Mouse (Mus musculus) gastrocnemius, postnatal 4 days (tissue): ENCODE results near the gene Xntrpc. TPM values are rescaled to one million over a fixed set of nuclear protein-coding genes. Genes with fewer than 3 reads are reported as not detected.

Source experiments
- DNase-seq, 2 experiments: peaks; one replicate each; pipeline ENCODE4 v3.0.0; 2021 to 2022; ENCODE audit warnings: low spot score in 2 of 2, mixed read lengths in 2 of 2
- total RNA-seq, 2 experiments: library from RNA; stranded (reverse); gene quantifications; 2 replicates each; pipeline ENCODE4 v1.2.3; 2021

The Xntrpc gene
- total RNA-seq, 2 experiments from 2014 or later = 1.4 to 2.6 TPM

DNA sequence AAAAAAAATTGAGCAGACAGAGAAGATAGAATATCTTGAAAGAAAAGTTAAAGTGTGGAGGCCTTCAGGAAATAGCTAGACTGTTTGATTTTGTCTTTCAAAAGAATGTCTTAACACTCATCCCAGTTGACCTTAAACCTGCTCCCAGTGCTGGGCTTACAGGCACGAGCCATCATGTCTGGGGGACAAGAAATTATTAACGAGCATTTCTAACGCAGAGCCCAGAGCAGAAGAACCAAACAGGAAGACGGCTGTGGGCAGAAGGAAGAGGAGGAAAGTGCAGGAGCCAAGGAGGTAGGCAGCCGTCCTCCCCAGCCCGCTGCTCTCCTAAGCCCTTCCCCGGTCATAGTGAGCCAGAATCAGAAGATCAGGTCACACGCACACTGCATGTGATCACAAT lies 14.8 kb downstream of the Xntrpc start:
- no peak for DNase-seq

DNA sequence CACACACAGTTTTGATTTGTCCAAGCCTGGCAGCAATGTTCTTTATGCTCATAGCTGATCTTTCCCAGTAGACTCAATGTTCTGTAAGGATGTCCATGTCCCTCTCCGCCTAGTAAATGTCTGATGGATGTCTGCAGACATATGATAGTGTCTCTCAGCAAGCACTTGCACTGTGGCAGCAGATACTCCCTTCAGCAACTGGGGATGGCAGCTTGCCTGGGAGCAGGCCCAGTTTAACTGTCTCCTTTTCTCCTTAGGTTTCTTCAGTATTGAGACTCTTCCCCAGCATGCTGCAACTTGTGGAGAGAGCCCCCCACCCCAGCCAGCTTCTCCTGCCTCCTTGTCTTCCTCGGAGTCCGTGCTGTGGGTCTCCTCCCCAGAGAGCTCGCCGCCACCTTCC lies 16.3 kb downstream of the Xntrpc start:
- no peak for DNase-seq

DNA sequence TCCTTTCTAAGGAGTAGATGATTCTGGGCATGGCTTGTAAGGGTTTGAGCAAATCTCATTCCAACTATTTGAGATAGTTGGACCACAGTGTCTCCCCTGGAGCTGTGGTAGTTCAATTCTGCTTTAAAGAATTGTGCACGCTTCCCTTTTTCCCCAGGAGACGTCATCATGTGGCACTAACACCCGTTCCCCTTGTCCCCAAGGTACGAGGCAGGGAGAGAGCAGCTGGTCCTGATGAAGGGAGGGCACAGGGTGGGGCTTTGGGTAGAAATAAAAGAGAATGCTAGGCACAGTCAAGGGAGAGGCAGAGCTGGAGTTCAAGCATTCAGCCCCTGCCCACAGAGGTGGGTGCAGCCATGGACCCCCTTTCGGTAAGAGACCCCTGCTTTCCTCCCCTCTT lies 17.3 kb downstream of the Xntrpc start, which contains the start of gene Trpc2:
Gene Trpc2, plus strand, starts transcription at position 301 of the 400 bp plus-strand sequence.
- no peak for DNase-seq

DNA sequence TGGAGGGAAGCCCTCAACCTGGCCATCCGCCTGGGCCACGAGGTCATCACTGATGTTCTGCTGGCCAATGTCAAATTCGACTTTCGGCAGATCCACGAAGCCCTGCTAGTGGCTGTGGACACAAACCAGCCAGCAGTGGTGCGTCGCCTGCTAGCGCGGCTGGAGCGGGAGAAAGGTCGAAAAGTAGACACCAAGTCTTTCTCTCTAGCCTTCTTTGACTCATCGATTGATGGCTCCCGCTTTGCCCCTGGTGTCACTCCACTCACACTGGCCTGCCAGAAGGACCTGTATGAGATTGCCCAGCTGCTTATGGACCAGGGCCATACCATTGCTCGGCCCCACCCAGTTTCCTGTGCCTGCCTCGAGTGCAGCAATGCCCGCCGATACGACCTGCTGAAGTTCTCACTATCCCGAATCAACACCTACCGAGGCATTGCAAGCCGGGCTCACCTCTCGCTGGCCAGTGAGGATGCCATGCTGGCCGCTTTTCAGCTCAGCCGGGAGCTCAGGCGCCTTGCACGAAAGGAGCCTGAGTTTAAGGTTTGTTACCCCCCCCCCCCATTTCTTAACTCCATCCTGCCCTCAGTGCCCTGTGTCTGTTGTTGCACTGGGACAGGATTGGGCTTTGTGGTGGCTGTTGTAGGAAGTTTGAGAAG lies 18.7 kb downstream of the Xntrpc start:
- DNase-seq = no peak

DNA sequence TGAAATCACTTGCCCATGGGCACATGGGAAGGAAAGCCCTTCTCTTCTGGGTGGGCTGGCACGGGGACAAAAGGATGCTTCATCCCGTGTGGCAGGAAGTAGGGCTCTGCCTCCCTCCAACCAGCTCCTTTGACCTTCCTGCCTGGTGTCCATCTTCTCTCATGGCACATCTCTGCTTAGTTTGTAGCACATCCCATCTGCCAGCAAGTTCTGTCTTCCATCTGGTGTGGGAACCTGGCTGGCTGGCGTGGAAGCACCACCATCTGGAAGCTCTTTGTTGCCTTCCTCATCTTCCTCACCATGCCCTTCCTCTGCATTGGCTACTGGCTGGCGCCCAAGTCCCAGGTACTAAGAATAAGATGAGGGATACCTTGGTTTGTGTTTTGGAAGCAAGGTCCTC lies 21.8 kb downstream of the Xntrpc start:
- no peak for DNase-seq

DNA sequence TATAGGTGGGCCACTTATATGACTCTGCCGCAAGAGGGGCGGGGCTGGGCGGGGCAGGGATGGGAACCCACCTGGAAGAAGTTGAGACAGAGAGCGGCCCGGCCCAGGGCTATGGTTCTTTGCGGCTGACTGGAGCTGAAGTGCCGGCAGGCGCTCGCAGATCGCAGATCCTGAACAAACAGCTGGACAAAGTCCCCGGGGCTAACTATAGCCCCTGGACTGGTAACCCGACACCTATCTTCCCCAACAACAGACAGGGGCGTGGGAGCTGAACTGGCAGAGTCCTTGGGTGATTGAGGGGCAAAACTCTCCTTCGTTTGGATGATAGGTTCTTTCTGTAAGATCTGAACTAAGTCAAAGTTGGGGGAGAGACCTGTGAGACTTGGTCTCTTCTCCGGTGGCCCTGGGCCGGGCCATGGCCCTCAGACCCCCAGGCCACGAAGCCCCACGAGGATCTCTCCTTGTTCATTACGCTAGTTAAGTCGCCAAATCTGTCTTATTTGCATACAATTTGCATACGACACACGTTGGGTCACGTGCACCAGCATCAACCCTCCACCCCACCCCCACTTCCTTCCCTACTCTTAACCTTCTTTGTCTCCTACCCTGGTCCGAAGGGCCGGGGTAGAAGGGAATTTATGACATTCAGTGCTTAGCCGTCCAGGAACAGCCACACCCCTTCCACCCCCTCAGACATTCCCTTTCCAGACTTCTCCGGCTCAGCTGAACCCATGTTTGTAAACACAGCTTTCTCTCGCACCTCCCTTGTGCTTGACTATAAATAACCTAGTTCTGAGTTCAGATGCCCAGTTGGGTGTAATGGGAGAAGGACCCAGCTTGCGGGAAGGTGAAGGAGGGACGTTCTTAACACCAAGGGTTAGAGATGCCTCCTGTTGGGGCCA lies 34.5 kb downstream of the Xntrpc start:
- no peak for DNase-seq

DNA sequence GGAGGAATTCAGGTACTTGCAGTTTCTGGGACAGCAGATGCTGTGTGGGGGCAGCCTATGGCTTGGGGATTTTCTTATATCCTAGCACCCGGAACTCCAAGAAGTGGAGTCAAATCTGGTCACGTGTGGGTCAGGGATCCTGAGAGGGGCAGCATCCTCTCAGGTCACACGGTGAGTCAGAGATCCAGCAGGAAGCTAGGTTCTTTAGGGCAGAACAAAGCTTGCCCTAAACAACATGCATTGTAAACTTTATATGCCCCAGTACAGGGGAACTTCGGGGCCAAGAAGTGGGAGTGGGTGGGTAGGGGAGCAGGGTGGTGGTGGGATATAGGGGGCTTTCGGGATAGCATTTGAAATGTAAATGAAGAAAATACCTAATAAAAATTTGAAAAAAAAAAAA lies 35.4 kb downstream of the Xntrpc start:
- DNase-seq = no peak

DNA sequence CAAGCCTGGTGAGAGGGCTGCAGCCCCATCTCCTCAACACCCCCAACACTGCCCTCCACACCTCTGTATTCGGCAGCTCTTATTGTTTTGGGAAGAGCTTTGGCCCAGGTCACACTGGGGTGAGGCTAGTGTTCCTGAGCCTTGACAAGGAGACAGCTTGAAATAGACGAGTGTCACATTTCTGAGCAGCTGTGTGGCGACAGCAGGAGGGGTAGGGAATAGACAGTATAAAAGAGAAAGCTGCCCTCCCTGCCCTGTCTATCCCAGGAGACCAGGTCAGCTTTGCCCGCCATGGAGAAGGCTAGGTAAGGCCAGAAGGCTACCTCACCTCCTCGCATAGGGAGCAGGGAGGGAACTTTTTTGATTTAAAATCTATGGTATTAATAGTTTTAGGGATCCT lies 36.0 kb downstream of the Xntrpc start, which contains the start of gene Art1:
Gene Art1, plus strand, starts transcription at position 257 of the 400 bp plus-strand sequence.
- DNase-seq = no peak

DNA sequence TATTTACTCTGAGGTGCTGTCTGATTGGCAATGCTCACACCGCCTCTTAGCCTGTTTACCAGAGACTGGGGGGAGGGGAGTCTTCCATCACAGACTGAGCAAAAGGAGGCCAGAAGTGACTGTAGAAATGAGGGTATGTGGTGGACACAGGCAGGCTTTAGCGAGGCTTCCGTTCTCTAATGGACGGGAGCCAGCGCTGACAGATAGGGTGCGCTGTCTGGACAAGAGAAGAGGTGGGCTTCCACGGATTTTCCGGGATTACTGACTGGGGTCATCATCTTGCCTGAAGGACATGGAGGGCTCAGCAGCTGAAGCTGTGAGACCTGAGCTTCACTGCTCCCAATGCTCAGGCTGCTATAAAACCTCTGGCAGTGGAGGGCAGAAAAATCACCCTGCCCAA lies 36.7 kb downstream of the Xntrpc start:
- DNase-seq = no peak

DNA sequence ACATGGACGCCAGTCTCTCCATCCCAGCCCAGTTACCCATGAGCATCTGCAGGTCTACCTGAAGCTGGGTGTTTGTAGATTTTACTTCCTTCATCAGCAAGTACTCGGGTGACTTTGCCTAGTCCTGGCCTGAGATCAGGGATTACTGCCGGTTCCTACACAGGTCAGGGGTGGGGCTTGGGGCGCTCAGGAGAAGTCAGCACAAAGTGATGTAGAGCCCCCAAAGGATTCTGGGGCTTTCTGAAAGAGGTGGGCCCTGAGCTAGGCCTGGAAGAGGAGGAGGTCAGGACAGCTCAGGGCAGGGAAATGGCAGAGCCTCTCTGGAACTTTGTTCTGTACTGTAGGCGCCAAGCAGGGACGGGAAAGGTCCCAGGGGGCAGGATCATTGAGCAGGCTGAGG lies 37.2 kb downstream of the Xntrpc start:
- DNase-seq = no peak

DNA sequence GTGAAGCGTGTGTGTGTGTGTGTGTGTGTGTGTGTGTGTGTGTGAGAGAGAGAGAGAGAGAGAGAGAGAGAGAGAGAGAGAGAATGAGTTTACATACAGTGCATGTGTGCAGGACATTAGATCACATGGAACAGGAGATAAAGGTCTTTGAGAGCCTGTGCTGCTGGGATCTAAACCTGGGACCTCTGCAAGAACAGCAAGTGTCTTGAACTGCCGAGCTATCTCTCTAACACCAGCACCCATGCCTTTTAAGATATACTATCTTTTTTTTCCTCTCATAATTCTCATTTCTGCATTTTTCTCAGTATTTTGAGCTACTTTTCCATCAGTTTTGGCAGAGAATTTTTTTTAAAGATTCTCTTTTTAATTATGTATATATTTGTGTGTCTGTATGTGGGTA lies 38.0 kb downstream of the Xntrpc start:
- DNase-seq = no peak

DNA sequence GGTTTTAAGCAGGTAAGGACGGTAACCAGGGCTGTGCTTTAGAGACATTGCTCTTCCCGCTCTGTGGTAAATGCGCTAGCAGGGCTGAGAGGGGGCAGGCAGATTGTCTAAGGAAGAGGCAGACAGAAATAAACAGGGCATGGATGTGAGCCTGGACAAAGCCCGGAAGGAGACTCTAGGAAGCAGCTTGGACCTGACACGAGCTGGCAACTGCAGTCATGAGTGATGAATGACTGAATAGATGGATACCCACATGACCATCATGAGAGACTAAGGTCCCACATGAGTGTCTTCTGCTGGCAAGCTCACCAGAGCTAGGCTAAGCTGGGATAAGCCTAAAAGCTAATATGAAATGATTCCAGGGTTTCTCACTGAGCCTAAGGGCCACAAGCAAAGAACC lies 38.6 kb downstream of the Xntrpc start:
- no peak for DNase-seq

DNA sequence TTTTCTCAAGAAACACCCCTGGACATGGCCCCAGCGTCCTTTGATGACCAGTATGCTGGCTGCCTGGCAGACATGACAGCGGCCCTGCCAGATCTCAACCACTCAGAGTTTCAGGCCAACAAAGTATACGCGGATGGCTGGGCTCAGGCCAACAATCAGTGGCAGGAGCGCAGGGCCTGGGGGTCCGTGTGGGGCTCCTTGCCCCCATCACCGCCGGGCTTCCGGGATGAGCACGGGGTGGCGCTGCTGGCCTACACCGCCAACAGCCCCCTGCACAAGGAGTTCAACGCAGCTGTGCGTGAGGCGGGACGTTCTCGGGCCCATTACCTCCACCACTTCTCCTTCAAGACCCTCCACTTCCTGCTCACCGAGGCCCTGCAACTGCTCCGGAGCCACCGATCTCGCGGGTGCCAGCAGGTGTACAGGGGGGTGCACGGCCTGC lies 41.2 kb downstream of the Xntrpc start:
- peak in 1 of 2 experiments; percentile 15 for DNase-seq

DNA sequence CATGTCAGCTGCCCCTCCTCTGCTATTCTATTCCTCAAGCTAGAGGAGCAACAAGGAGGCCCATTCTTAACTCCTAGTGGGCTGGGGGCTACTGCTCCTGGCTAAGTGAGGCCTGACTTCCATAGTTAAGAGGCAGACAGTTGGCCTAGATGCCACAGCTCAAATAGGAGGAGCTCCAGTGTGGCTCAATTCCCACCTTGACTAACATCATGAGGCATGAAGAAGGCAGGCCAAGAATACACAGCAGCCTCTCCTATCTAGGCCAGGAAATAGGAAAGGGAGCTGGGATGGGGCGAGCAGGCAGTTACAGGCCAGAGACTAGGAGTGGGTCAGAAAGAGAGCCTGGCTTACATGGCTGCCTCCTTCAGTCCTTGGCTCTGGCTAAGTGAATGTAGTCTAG lies 42.7 kb downstream of the Xntrpc start:
- DNase-seq = no peak

DNA sequence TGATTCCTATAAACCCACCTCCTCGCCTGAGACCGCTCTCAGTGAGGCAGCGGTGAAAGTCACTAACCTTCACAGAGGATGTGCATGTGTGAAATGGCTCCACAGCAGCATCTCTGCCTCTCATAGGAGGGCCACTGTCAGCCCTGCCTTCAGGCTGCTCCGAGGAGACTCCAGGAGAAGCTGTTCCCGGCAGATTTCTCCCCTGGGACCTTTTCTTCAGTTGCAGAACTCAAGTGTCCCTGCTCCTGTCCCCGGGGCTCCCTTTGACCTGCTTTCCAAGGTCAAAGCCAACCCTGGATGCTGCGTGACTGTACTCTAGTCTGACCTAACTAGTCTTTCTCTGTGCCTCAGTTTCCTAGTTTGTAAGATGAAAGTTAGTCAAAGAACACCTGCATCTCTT lies 43.7 kb downstream of the Xntrpc start, which contains the start of gene Art5:
Gene Art5, minus strand, starts transcription at position 319 of the 400 bp plus-strand sequence.
- DNase-seq = no peak

DNA sequence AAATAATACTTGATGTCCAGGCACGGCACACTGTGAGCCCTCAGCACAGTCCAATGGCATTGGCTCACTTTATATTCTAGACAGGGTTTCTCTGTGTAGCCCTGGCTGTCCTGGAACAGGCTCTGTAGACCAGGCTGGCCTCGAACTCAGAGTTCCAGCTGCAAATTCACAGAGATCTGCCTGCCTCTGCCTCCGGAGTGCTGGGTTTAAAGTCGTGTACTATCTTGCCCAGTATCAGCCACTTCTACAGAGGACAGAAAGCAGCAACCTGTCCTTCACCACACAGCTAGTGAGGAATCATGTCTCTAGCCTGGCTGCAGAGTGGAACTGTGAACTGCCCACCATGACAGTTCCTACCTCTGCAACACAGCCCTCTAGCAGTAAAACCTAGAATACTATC lies 44.2 kb downstream of the Xntrpc start:
- no peak for DNase-seq

DNA sequence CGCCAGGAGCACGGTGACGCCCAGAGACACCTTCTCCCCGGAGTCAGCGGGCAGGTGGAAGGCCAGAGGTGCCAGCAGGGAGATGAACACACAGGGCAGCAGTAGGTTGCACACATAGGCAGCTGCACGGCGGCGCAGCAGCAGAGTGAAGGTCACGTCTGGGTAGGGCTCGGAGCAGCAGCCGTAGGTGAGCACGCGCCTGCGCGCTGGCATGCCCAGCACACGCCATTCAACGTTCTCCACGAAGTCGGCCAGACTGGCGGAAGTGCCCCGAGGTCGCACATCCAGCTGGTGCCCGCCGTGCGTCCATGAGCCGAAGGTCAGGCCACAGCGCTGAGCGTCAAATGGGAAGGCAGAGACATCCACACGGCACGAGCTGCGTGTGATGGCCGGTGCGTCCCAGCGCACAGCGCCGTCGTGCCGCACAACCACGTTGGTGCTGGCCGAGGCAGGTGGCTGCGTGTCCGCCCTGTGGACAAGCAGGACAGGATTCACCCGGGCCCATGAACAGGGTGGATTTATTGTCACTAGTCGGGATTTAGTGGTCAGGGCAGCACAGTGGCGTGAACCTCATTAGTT lies 47.7 kb downstream of the Xntrpc start:
- DNase-seq = no peak

DNA sequence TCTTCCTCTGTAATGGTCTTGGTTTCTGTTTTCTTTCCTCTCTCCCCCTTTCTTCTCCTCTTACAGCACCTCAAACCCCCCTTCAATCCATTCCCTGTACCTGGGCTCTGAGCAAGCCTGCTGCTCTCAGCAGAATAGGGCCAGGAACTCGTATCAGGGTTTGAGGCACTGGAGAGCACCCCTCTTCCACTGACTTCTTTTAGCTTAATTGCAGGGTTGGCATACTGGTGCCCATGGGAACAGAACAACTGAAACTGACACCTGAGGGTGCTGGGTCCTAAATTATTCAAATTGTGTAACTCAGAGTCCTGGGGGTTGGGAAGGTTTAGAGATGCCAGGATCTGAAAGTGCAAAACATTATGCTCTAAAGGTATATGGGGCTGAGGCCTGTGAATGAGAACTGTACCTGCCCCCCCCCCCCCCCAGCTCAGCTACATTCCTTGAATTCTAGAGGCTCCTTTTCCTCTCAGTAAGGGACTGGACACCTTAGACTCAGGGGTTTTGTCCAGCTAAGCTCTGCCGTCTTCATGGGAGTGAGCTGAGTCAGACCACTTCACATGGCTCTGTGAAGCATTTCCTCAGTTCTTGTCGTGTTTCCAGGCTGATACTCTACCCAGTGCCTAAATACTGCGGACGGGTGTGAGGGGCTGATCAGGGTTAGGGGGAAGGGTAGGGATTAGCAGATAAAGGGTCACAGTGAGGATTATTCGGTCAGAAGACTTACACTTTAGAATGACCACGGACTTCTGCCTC lies 51.2 kb downstream of the Xntrpc start, which contains the start of gene Chrna10:
Gene Chrna10, minus strand, starts transcription at position 250 of the 753 bp plus-strand sequence.
- no peak for DNase-seq

DNA sequence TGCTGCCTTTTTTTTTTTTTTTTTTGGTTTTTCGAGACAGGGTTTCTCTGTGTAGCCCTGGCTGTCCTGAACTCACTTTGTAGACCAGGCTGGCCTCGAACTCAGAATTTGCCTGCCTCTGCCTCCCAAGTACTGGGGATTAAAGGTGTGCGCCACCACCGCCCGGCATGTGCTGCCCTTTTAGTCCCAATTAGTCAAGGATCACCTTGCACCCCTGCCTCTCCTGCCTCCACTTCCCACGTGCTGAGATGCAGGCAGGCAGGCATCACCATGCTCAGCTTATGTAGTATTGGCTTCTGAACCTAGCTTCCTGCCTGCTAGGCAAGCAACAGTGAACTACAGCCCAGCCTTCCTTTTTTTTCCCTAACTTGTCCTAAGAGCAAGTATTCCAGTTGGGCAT lies 51.9 kb downstream of the Xntrpc start:
- no peak for DNase-seq

DNA sequence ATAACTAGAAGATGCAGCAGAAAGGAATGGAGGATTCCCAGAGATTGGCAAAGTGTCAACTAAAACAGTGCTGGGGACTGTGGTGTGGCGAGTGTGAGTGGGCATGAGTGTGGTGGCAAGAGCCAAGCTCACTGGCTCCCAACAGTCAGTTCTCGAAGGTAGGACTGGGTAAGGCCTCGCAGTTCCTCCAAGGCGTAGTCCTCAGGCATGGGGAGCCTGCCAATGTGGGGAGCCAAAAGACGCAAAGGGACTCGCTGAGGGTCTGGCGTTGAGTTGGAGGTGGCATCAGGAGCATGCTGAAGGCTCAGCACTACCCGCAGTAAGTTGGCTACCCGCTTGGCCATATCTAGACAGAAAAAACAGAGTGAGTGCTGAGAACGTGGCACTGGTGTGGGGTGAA lies 54.8 kb downstream of the Xntrpc start:
- no peak for DNase-seq

DNA sequence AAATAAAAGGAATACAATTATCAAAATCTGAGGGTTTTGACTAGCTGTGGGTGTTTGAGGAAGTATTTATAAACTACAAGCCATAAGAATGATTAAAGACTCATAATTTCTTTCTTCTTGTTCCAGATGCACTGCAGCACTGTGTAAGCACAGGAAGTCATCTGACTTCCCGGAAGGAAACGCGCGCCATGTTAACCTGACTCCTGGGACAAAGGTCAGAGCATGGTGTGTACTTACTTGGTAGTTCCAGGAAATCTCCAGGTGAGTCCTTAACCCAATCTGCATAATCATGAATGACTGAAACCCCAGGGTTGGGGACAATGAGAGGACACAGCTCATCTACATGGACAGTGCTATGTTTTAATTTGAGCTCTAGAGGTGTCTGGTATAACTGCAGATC lies 66.9 kb downstream of the Xntrpc start:
- no peak for DNase-seq
